Mouse (Mus musculus): Measurements from ENCODE around the gene Vmn1r103.
"Not testable (repeated sequence)": the region's sequence is repeated elsewhere in the genome, so short reads cannot be mapped to it uniquely, and the experiment has no call there.

Gene Vmn1r103

DNA sequence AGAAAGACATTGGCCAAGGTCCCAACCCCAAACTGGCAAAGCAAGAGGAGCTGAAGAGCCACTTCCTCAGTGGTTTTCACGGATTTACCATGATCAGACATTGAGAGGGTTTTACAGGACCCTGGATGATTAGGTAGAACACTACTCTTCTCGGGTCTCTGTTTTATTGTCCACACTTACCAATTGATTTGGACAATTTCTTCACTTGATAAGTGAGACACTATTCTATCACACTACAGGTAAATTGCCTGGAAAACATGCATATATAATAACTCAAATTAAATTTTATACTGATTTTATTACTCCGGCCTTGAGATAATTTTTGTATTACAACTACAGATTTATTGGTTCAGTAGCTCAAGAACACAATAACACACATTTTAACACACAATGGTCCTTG, at the start of gene Vmn1r103:
Gene Vmn1r103 (minus strand): TSS at position 101 of the 400 bp plus-strand sequence.
- DNase-seq (ENCODE audit: low read depth) = not testable (repeated sequence)

DNA sequence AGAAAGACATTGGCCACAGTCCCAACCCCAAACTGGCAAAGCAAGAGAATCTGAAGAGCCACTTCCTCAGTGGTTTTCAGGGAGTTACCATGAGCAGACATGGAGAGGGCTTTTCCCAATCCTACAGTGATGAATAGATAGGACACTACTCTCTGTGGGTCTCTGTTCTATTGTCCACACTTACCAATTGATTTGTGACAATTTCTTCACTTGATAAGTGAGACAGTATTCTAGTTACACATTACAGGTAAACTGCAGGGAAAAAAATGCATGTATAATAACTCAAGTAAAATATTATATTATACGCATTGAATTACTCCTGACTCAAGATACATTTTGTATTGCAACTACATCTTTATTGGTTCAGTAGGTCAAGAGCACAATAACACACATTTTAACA, 35.3 kb upstream of the Vmn1r103 start, which contains the start of gene Gm5726:
Gene Gm5726 (minus strand): TSS at position 101 of the 400 bp plus-strand sequence.
- not testable (repeated sequence) for DNase-seq (ENCODE audit: low read depth)

DNA sequence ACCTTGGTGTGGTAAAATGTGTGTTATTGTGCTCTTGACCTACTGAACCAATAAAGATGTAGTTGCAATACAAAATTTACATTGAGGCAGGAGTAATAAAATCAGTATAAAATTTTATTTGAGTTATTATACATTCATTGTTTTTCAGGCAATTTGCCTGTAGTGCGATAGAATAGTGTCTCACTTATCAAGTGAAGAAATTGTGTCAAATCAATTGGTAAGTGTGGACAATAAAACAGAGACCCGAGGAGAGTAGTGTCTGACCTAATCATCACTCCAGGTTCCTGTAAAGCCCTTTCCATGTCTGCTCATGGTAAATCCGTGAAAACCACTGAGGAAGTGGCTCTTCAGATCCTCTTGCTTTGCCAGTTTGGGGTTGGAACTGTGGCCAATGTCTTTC, 23.2 kb upstream of the Vmn1r103 start, which contains the start of gene Vmn1r104:
Gene Vmn1r104 (plus strand): TSS at position 301 of the 400 bp plus-strand sequence.
- not testable (repeated sequence) for DNase-seq (ENCODE audit: low read depth)

- DNase-seq (ENCODE audit: low read depth) = not testable (repeated sequence)
These were observed 35.5 kb downstream of the Vmn1r103 start, which contains the start of gene Gm10670 for GRCm38 (mm10) chr7:20474825-20475224. Gene Gm10670 (minus strand): TSS chr7:20474925.

Measured in fibroblast of lung, adult 2 months (primary cell).